Mouse (Mus musculus): ENCODE data around the gene Timmdc1. TPM values are rescaled to one million over a fixed set of nuclear protein-coding genes. Genes with fewer than 3 reads are reported as not detected.
"Not testable (repeated sequence)": the region's sequence is repeated elsewhere in the genome, so short reads cannot be mapped to it uniquely, and the experiment has no call there.

The Timmdc1 gene
- polyA plus RNA-seq, 1 experiment from 2014 or later: 19.9 TPM

GRCm38 (mm10) chr16:38492551-38492950 is 29.9 kb downstream of the Timmdc1 start:
- Histone ChIP-seq H3K36me3 (peaks cover 12% of the 10 kb centered on the region), H3K9ac (no peak overlapping the region), H3K27ac (no peak overlapping the region), H3K4me2 (no peak overlapping the region), H3K4me3 (no peak overlapping the region), H3K9me3 (replicated peaks) (no peaks in the 10 kb centered on the region), H3K27me3 (replicated peaks) (0 out of 2 replicates have a peak, but pooled peaks cover 4% of the 10 kb centered on the region), H3K4me1 (no peaks in the 10 kb centered on the region)
- ATAC-seq: no peak
- WGBS (ENCODE audit: insufficient replicate concordance): 69% methylated on average over 3 of the region's 3 CpGs

GRCm38 (mm10) chr16:38483582-38484309 is 38.7 kb downstream of the Timmdc1 start:
- peak; percentile 28; the same call in 1 of the 2 replicates for ATAC-seq
- Histone ChIP-seq H3K4me2 (peak overlapping the region; percentile 81), H3K9ac (peak overlapping the region; percentile 55), H3K27ac (no peak overlapping the region), H3K27me3 (replicated peaks) (peaks cover 31% of the 10 kb centered on the region), H3K9me3 (replicated peaks) (no peaks in the 10 kb centered on the region), H3K4me1 (peaks cover 34% of the 10 kb centered on the region), H3K36me3 (no peaks in the 10 kb centered on the region), H3K4me3 (peak overlapping the region; percentile 50)
- 15% methylated on average over 42 of the region's 42 CpGs for WGBS (ENCODE audit: insufficient replicate concordance)

- Histone ChIP-seq H3K9ac (peak overlapping the region; percentile 55), H3K36me3 (no peaks in the 10 kb centered on the region), H3K27ac (no peak overlapping the region), H3K4me2 (peak overlapping the region; percentile 81), H3K4me3 (peak overlapping the region; percentile 50), H3K4me1 (peaks cover 34% of the 10 kb centered on the region), H3K27me3 (replicated peaks) (peaks cover 31% of the 10 kb centered on the region), H3K9me3 (replicated peaks) (no peaks in the 10 kb centered on the region)
- WGBS (ENCODE audit: insufficient replicate concordance): 15% methylated on average over 32 of the region's 32 CpGs
- ATAC-seq: 0 out of 2 replicates have a peak, but pooled peaks have one; percentile 13
Measured at GRCm38 (mm10) chr16:38482780-38483562, 39.5 kb downstream of the Timmdc1 start.

- WGBS (ENCODE audit: insufficient replicate concordance): 29% methylated on average over 4 of the region's 4 CpGs
- Histone ChIP-seq H3K4me1 (peaks cover 45% of the 10 kb centered on the region), H3K4me3 (no peak overlapping the region), H3K27ac (no peak overlapping the region), H3K27me3 (replicated peaks) (peaks cover 31% of the 10 kb centered on the region), H3K9me3 (replicated peaks) (no peaks in the 10 kb centered on the region), H3K36me3 (no peaks in the 10 kb centered on the region), H3K9ac (no peak overlapping the region), H3K4me2 (peak overlapping the region; percentile 41)
- peak; percentile 68; the same call in 1 of the 2 replicates for ATAC-seq
Measured at GRCm38 (mm10) chr16:38481327-38481726, 41.1 kb downstream of the Timmdc1 start.

- no peak overlapping the region for H3K4me2 ChIP-seq
- no peaks in the 10 kb centered on the region for H3K9me3 ChIP-seq (replicated peaks)
- no peak overlapping the region for H3K9ac ChIP-seq
- no peak for ATAC-seq
- H3K4me3 ChIP-seq: no peak overlapping the region
- no peak overlapping the region for H3K27ac ChIP-seq
- WGBS (ENCODE audit: insufficient replicate concordance): 79% methylated on average over 3 of the region's 3 CpGs
- H3K36me3 ChIP-seq: no peaks in the 10 kb centered on the region
- peaks cover 10% of the 10 kb centered on the region for H3K27me3 ChIP-seq (replicated peaks)
- peaks cover 64% of the 10 kb centered on the region for H3K4me1 ChIP-seq
Measured at GRCm38 (mm10) chr16:38478296-38478695, 44.2 kb downstream of the Timmdc1 start.

- H3K9ac ChIP-seq: peak overlapping the region; percentile 66; the same call in 1 of the 2 replicates
- not testable (repeated sequence) for ATAC-seq
Measured at GRCm38 (mm10) chr16:38477241-38477608, 45.2 kb downstream of the Timmdc1 start.

GRCm38 (mm10) chr16:38476312-38477240 is 45.9 kb downstream of the Timmdc1 start:
- peaks cover 67% of the 10 kb centered on the region for H3K4me1 ChIP-seq

More at GRCm38 (mm10) chr16:38477241-38477608, 45.2 kb downstream of the Timmdc1 start:
- 50% methylated on average over 14 of the region's 14 CpGs for WGBS (ENCODE audit: insufficient replicate concordance)
- not testable (repeated sequence) for H3K27me3 ChIP-seq (replicated peaks); H3K36me3 ChIP-seq; H3K27ac ChIP-seq; H3K9me3 ChIP-seq (replicated peaks)
- Histone ChIP-seq H3K4me1 (peaks cover 67% of the 10 kb centered on the region), H3K4me2 (peak overlapping the region; percentile 87), H3K4me3 (peak overlapping the region; percentile 58)

GRCm38 (mm10) chr16:38475681-38476311 is 46.7 kb downstream of the Timmdc1 start:
- H3K4me2 ChIP-seq: peak overlapping the region; percentile 87
- H3K27ac ChIP-seq: no peak overlapping the region
- peaks cover 61% of the 10 kb centered on the region for H3K4me1 ChIP-seq
- peak overlapping the region; percentile 58 for H3K4me3 ChIP-seq
- 32% methylated on average over 4 of the region's 4 CpGs for WGBS (ENCODE audit: insufficient replicate concordance)
- H3K9ac ChIP-seq: peak overlapping the region; percentile 66; the same call in 1 of the 2 replicates
- no peaks in the 10 kb centered on the region for H3K27me3 ChIP-seq (replicated peaks)
- ATAC-seq: no peak
- H3K36me3 ChIP-seq: no peaks in the 10 kb centered on the region
- H3K9me3 ChIP-seq (replicated peaks): no peaks in the 10 kb centered on the region

More at GRCm38 (mm10) chr16:38476312-38477240, 45.9 kb downstream of the Timmdc1 start:
- Histone ChIP-seq H3K27me3 (replicated peaks) (no peaks in the 10 kb centered on the region), H3K27ac (peak overlapping the region; percentile 61; the same call in 1 of the 2 replicates), H3K36me3 (no peaks in the 10 kb centered on the region), H3K9ac (peak overlapping the region; percentile 66), H3K4me2 (peak overlapping the region; percentile 87), H3K4me3 (peak overlapping the region; percentile 58), H3K9me3 (replicated peaks) (no peaks in the 10 kb centered on the region)
- peak; percentile 31; the same call in 1 of the 2 replicates for ATAC-seq
- WGBS (ENCODE audit: insufficient replicate concordance): 8% methylated on average over 34 of the region's 34 CpGs

- no peak for ATAC-seq
- Histone ChIP-seq H3K36me3 (no peaks in the 10 kb centered on the region), H3K9ac (no peak overlapping the region), H3K27me3 (replicated peaks) (no peaks in the 10 kb centered on the region), H3K4me1 (peaks cover 58% of the 10 kb centered on the region), H3K27ac (no peak overlapping the region), H3K9me3 (replicated peaks) (no peaks in the 10 kb centered on the region), H3K4me2 (no peak overlapping the region), H3K4me3 (no peak overlapping the region)
- WGBS (ENCODE audit: insufficient replicate concordance): 58% methylated on average over 9 of the region's 9 CpGs
Measured at GRCm38 (mm10) chr16:38474677-38475286, 47.7 kb downstream of the Timmdc1 start.

GRCm38 (mm10) chr16:38473661-38474060 is 48.8 kb downstream of the Timmdc1 start:
- Histone ChIP-seq H3K4me3 (no peak overlapping the region), H3K9me3 (replicated peaks) (no peaks in the 10 kb centered on the region), H3K27me3 (replicated peaks) (no peaks in the 10 kb centered on the region), H3K4me2 (no peak overlapping the region), H3K36me3 (no peaks in the 10 kb centered on the region), H3K9ac (no peak overlapping the region), H3K4me1 (peaks cover 60% of the 10 kb centered on the region), H3K27ac (no peak overlapping the region)
- 36% methylated on average over 5 of the region's 5 CpGs for WGBS (ENCODE audit: insufficient replicate concordance)
- no peak for ATAC-seq

- Histone ChIP-seq H3K9ac (no peak overlapping the region), H3K4me2 (no peak overlapping the region), H3K4me1 (peaks cover 72% of the 10 kb centered on the region), H3K4me3 (no peak overlapping the region), H3K27ac (no peak overlapping the region), H3K9me3 (replicated peaks) (no peaks in the 10 kb centered on the region), H3K36me3 (no peaks in the 10 kb centered on the region), H3K27me3 (replicated peaks) (no peaks in the 10 kb centered on the region)
- peak; percentile 50 for ATAC-seq
- 46% methylated on average over 5 of the region's 5 CpGs for WGBS (ENCODE audit: insufficient replicate concordance)
Measured at GRCm38 (mm10) chr16:38472507-38472873, 50.0 kb downstream of the Timmdc1 start.
